Mouse (Mus musculus) brain, embryonic 14.5 days (tissue): ENCODE results near the gene Farp2.

Experiments used
- CTCF ChIP-seq: fragments of 200-500 bp; IDR thresholded peaks from 2 replicates; pipeline ENCODE4 v1.5.1; 2012; ENCODE audit warnings: inconsistent platforms, mild to moderate bottlenecking, moderate library complexity, borderline replicate concordance; ENCODE audit not compliant: insufficient read depth, insufficient read length; ENCODE audit errors: extremely low read depth
- POLR2A ChIP-seq: fragments of 200-500 bp; IDR thresholded peaks from 2 replicates; pipeline ENCODE4 v1.6.1; 2012; ENCODE audit warnings: mild to moderate bottlenecking, inconsistent platforms, borderline replicate concordance; ENCODE audit not compliant: poor library complexity, insufficient read depth, insufficient read length, severe bottlenecking; ENCODE audit errors: extremely low read depth

- TF ChIP-seq CTCF (no peak), POLR2A (no peak)
These were observed 69.7 kb downstream of the Farp2 start for GRCm38 (mm10) chr1:93581545-93581944.
